Mouse (Mus musculus) forebrain, embryonic 12.5 days (tissue): ENCODE measurements at regions not wholly inside any gene's neighbourhood (a gene's known extent, or its start where the extent isn't known, plus 50 kb on each side); places are given as distances from the start of the nearest gene placed in this dataset.

Experiments used
- ATAC-seq: fragments of 200-750 bp; cut with Nextera tagmentation; 2 replicates; pipeline ENCODE4 v1.8.0; 2017; ENCODE audit warnings: moderate TSS enrichment; ENCODE audit not compliant: low FRiP score
- H3K27ac ChIP-seq: fragments of 300-500 bp; sonication (generic); 2 replicates; pipeline ENCODE4 v1.5.1; 2016; ENCODE audit warnings: mild to moderate bottlenecking
- H3K27me3 ChIP-seq: fragments of 300-500 bp; sonication (generic); 2 replicates; pipeline ENCODE4 v1.6.1; 2016; ENCODE audit warnings: mild to moderate bottlenecking
- H3K36me3 ChIP-seq: fragments of 300-500 bp; sonication (generic); replicated peaks from 2 replicates; pipeline ENCODE4 v1.6.1; 2016; ENCODE audit warnings: mild to moderate bottlenecking
- H3K4me1 ChIP-seq: fragments of 300-500 bp; sonication (generic); 2 replicates; pipeline ENCODE4 v1.6.1; 2016
- H3K4me2 ChIP-seq: fragments of 300-500 bp; sonication (generic); 2 replicates; pipeline ENCODE4 v1.6.1; 2016; ENCODE audit warnings: mild to moderate bottlenecking, moderate library complexity
- H3K4me3 ChIP-seq: fragments of 300-500 bp; sonication (generic); replicated peaks from 2 replicates; pipeline ENCODE4 v1.5.1; 2016; ENCODE audit warnings: mild to moderate bottlenecking
- H3K9ac ChIP-seq: fragments of 300-500 bp; sonication (generic); 2 replicates; pipeline ENCODE4 v1.6.1; 2016; ENCODE audit warnings: mild to moderate bottlenecking
- H3K9me3 ChIP-seq: fragments of 300-500 bp; sonication (generic); 2 replicates; pipeline ENCODE4 v1.6.1; 2016
- WGBS: fragments of 180-500 bp; shearing (Covaris S2); methylation state at CpG from one replicate; pipeline ENCODE4 v1.1.7; 2016; 5-methylcytosine and 5-hydroxymethylcytosine counted together

GRCm38 (mm10) chr1:149760440-149760839, 200.7 kb downstream of the Pla2g4a start:
- ATAC-seq = no peak
- Histone ChIP-seq H3K27me3 (no peaks in the 10 kb centered on the region), H3K4me3 (no peak overlapping the region), H3K27ac (no peak overlapping the region), H3K4me2 (no peak overlapping the region), H3K9ac (no peak overlapping the region), H3K9me3 (no peaks in the 10 kb centered on the region), H3K36me3 (no peaks in the 10 kb centered on the region), H3K4me1 (no peaks in the 10 kb centered on the region)
- 57% methylated on average over 2 of the region's 2 CpGs for WGBS

GRCm38 (mm10) chr1:149758783-149759132, 202.3 kb downstream of the Pla2g4a start:
- H3K4me1 ChIP-seq = no peaks in the 10 kb centered on the region
- no peak overlapping the region for H3K4me2 ChIP-seq
- no peak overlapping the region for H3K4me3 ChIP-seq
- no peaks in the 10 kb centered on the region for H3K9me3 ChIP-seq
- 89% methylated on average over 2 of the region's 2 CpGs for WGBS
- no peak overlapping the region for H3K9ac ChIP-seq
- H3K36me3 ChIP-seq = no peaks in the 10 kb centered on the region
- ATAC-seq = peak; percentile 36; the same call in 1 of the 2 replicates
- no peaks in the 10 kb centered on the region for H3K27me3 ChIP-seq
- no peak overlapping the region for H3K27ac ChIP-seq

GRCm38 (mm10) chr1:149758092-149758782, 202.9 kb downstream of the Pla2g4a start:
- H3K9me3 ChIP-seq = no peaks in the 10 kb centered on the region
- no peak overlapping the region for H3K4me2 ChIP-seq
- ATAC-seq = peak; percentile 73
- no peaks in the 10 kb centered on the region for H3K36me3 ChIP-seq
- H3K27me3 ChIP-seq = no peaks in the 10 kb centered on the region
- no peak overlapping the region for H3K9ac ChIP-seq
- WGBS = 86% methylated on average over 1 of the region's 1 CpGs
- H3K27ac ChIP-seq = no peak overlapping the region
- H3K4me1 ChIP-seq = no peaks in the 10 kb centered on the region
- no peak overlapping the region for H3K4me3 ChIP-seq

GRCm38 (mm10) chr1:149753269-149754060, 207.6 kb downstream of the Pla2g4a start:
- no peak overlapping the region for H3K4me3 ChIP-seq
- no peaks in the 10 kb centered on the region for H3K36me3 ChIP-seq
- no peaks in the 10 kb centered on the region for H3K4me1 ChIP-seq
- H3K27ac ChIP-seq = no peak overlapping the region
- 77% methylated on average over 7 of the region's 7 CpGs for WGBS
- H3K4me2 ChIP-seq = no peak overlapping the region
- H3K9me3 ChIP-seq = no peaks in the 10 kb centered on the region
- no peak for ATAC-seq
- H3K27me3 ChIP-seq = no peaks in the 10 kb centered on the region
- H3K9ac ChIP-seq = no peak overlapping the region

- H3K9ac ChIP-seq = no peak overlapping the region
- H3K36me3 ChIP-seq = no peaks in the 10 kb centered on the region
- 91% methylated on average over 2 of the region's 2 CpGs for WGBS
- H3K27ac ChIP-seq = no peak overlapping the region
- no peak overlapping the region for H3K4me2 ChIP-seq
- no peaks in the 10 kb centered on the region for H3K9me3 ChIP-seq
- H3K27me3 ChIP-seq = no peaks in the 10 kb centered on the region
- no peak overlapping the region for H3K4me3 ChIP-seq
- ATAC-seq = no peak
- H3K4me1 ChIP-seq = no peaks in the 10 kb centered on the region
These were observed 211.7 kb downstream of the Pla2g4a start for GRCm38 (mm10) chr1:149749405-149749804.

GRCm38 (mm10) chr1:149738959-149739358, 222.1 kb downstream of the Pla2g4a start:
- no peak overlapping the region for H3K9ac ChIP-seq
- ATAC-seq = no peak
- H3K4me3 ChIP-seq = no peak overlapping the region
- WGBS = 86% methylated on average over 3 of the region's 3 CpGs
- H3K4me1 ChIP-seq = no peaks in the 10 kb centered on the region
- H3K36me3 ChIP-seq = no peaks in the 10 kb centered on the region
- H3K4me2 ChIP-seq = no peak overlapping the region
- no peaks in the 10 kb centered on the region for H3K9me3 ChIP-seq
- no peak overlapping the region for H3K27ac ChIP-seq
- H3K27me3 ChIP-seq = no peaks in the 10 kb centered on the region

- Histone ChIP-seq H3K4me2 (no peak overlapping the region), H3K36me3 (no peaks in the 10 kb centered on the region), H3K27me3 (no peaks in the 10 kb centered on the region), H3K9ac (no peak overlapping the region), H3K9me3 (no peaks in the 10 kb centered on the region), H3K4me3 (no peak overlapping the region), H3K27ac (no peak overlapping the region), H3K4me1 (no peaks in the 10 kb centered on the region)
- ATAC-seq = no peak
- WGBS = 89% methylated on average over 2 of the region's 2 CpGs
These were observed 226.8 kb downstream of the Pla2g4a start for GRCm38 (mm10) chr1:149734241-149734640.

- Histone ChIP-seq H3K36me3 (no peaks in the 10 kb centered on the region), H3K4me3 (no peak overlapping the region), H3K27ac (no peak overlapping the region), H3K9me3 (no peaks in the 10 kb centered on the region), H3K27me3 (no peaks in the 10 kb centered on the region), H3K4me2 (no peak overlapping the region), H3K4me1 (no peaks in the 10 kb centered on the region), H3K9ac (no peak overlapping the region)
- WGBS = 84% methylated on average over 1 of the region's 1 CpGs
- no peak for ATAC-seq
These were observed 245.9 kb downstream of the Pla2g4a start for GRCm38 (mm10) chr1:149715171-149715570.

- H3K4me2 ChIP-seq = no peak overlapping the region
- no peaks in the 10 kb centered on the region for H3K27me3 ChIP-seq
- no peak overlapping the region for H3K27ac ChIP-seq
- no peaks in the 10 kb centered on the region for H3K4me1 ChIP-seq
- H3K9ac ChIP-seq = no peak overlapping the region
- no peak for ATAC-seq
- H3K36me3 ChIP-seq = no peaks in the 10 kb centered on the region
- no peak overlapping the region for H3K4me3 ChIP-seq
- 87% methylated on average over 1 of the region's 1 CpGs for WGBS
- no peaks in the 10 kb centered on the region for H3K9me3 ChIP-seq
These were observed 248.8 kb downstream of the Pla2g4a start for GRCm38 (mm10) chr1:149712330-149712729.

- Histone ChIP-seq H3K4me1 (no peaks in the 10 kb centered on the region), H3K4me3 (no peak overlapping the region), H3K9me3 (no peaks in the 10 kb centered on the region), H3K9ac (no peak overlapping the region), H3K27me3 (no peaks in the 10 kb centered on the region), H3K36me3 (no peaks in the 10 kb centered on the region), H3K27ac (no peak overlapping the region), H3K4me2 (no peak overlapping the region)
- 84% methylated on average over 1 of the region's 1 CpGs for WGBS
- ATAC-seq = peak; percentile 51; the same call in 1 of the 2 replicates
These were observed 255.9 kb downstream of the Pla2g4a start for GRCm38 (mm10) chr1:149705223-149705622.

GRCm38 (mm10) chr1:149699411-149699810, 261.7 kb downstream of the Pla2g4a start:
- H3K4me3 ChIP-seq = no peak overlapping the region
- no peaks in the 10 kb centered on the region for H3K36me3 ChIP-seq
- H3K9me3 ChIP-seq = no peaks in the 10 kb centered on the region
- no peak overlapping the region for H3K9ac ChIP-seq
- 88% methylated on average over 4 of the region's 4 CpGs for WGBS
- no peak overlapping the region for H3K27ac ChIP-seq
- no peak overlapping the region for H3K4me2 ChIP-seq
- ATAC-seq = peak; percentile 36; the same call in 1 of the 2 replicates
- no peaks in the 10 kb centered on the region for H3K27me3 ChIP-seq
- H3K4me1 ChIP-seq = no peaks in the 10 kb centered on the region

- H3K4me2 ChIP-seq = no peak overlapping the region
- 44% methylated on average over 1 of the region's 1 CpGs for WGBS
- no peak for ATAC-seq
These were observed 286.9 kb downstream of the Pla2g4a start for GRCm38 (mm10) chr1:149674166-149674565.

GRCm38 (mm10) chr1:149672571-149672970, 288.5 kb downstream of the Pla2g4a start:
- Histone ChIP-seq H3K9me3 (no peaks in the 10 kb centered on the region), H3K9ac (no peak overlapping the region), H3K4me3 (no peak overlapping the region), H3K27ac (no peak overlapping the region), H3K4me2 (no peak overlapping the region), H3K4me1 (no peaks in the 10 kb centered on the region), H3K36me3 (no peaks in the 10 kb centered on the region), H3K27me3 (no peaks in the 10 kb centered on the region)
- 92% methylated on average over 4 of the region's 4 CpGs for WGBS
- no peak for ATAC-seq

More at GRCm38 (mm10) chr1:149674166-149674565, 286.9 kb downstream of the Pla2g4a start:
- no peak overlapping the region for H3K9ac ChIP-seq
- no peaks in the 10 kb centered on the region for H3K36me3 ChIP-seq
- no peaks in the 10 kb centered on the region for H3K4me1 ChIP-seq
- no peak overlapping the region for H3K27ac ChIP-seq
- no peaks in the 10 kb centered on the region for H3K27me3 ChIP-seq
- H3K4me3 ChIP-seq = no peak overlapping the region
- no peaks in the 10 kb centered on the region for H3K9me3 ChIP-seq
